Mouse (Mus musculus) small intestine, adult 2 months (tissue): Measurements from ENCODE around the gene Tpi1. TPM values are rescaled to one million over a fixed set of nuclear protein-coding genes. Genes with fewer than 3 reads are reported as not detected.

Experiments
- H3K27ac ChIP-seq: fragments of 200-500 bp; 2 replicates; pipeline ENCODE4 v1.5.1; 2012; ENCODE audit warnings: low read depth, low read length, control low read depth, inconsistent platforms; ENCODE audit not compliant: insufficient read depth
- H3K27me3 ChIP-seq: fragments of 200-500 bp; 2 replicates; pipeline ENCODE4 v1.6.1; 2012; ENCODE audit warnings: mild to moderate bottlenecking, moderate library complexity, low read length, inconsistent platforms; ENCODE audit not compliant: control insufficient read depth, insufficient read depth
- H3K36me3 ChIP-seq: fragments of 200-500 bp; 2 replicates; pipeline ENCODE4 v1.6.1; 2012; ENCODE audit warnings: mild to moderate bottlenecking, low read length, control low read depth, inconsistent platforms; ENCODE audit not compliant: control insufficient read depth, insufficient read depth
- H3K4me1 ChIP-seq: fragments of 200-500 bp; 2 replicates; pipeline ENCODE4 v1.6.1; 2012; ENCODE audit warnings: low read length, inconsistent platforms, mixed read lengths; ENCODE audit not compliant: control insufficient read depth, insufficient read depth, insufficient read length
- H3K4me3 ChIP-seq: fragments of 200-500 bp; 2 replicates; pipeline ENCODE4 v1.5.1; 2012; ENCODE audit warnings: low read depth, mild to moderate bottlenecking, control low read depth, inconsistent platforms, low read length, moderate library complexity
- CTCF ChIP-seq: fragments of 200-500 bp; IDR thresholded peaks from 2 replicates; pipeline ENCODE4 v1.5.1; 2012; ENCODE audit warnings: low read depth, mild to moderate bottlenecking, control low read depth, inconsistent platforms, low read length, moderate library complexity, mixed read lengths; ENCODE audit not compliant: insufficient replicate concordance, insufficient read length; ENCODE audit errors: extremely low read depth
- POLR2A ChIP-seq: fragments of 200-500 bp; IDR thresholded peaks from 2 replicates; pipeline ENCODE4 v1.6.1; 2012; ENCODE audit warnings: low read depth, mild to moderate bottlenecking, control low read depth, inconsistent platforms, low read length, moderate library complexity
- WGBS: fragments of 180-500 bp; shearing (Covaris S2); methylation state at CpG from one replicate; pipeline ENCODE4 v1.1.7; 2018; 5-methylcytosine and 5-hydroxymethylcytosine counted together
- polyA plus RNA-seq: library from polyadenylated mRNA; depleted of rRNA; stranded (reverse); fragments of >200 nt; gene quantifications from 2 replicates; pipeline ENCODE4 v1.2.3, GENCODE M21; 2012; rRNA removed

Gene Tpi1
- polyA plus RNA-seq, 1 experiment: 801 TPM

DNA sequence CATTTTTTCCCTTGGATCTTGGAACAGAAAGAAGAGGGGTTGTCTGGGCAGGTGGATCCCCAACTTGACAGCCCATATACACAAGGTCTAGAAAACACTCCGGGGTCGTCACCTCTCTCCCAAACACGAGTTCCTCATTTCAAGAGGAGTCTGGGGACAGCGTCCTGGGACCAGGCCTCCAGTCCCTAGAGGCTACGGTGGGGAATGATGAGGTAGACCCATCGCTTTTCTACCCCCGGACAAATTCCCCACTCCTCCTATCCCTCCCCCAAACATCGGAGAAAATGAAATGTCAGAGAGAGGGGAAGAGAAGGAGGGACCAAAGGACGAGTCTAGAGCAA is 45.4 kb downstream of the Tpi1 start:
- Histone ChIP-seq H3K27me3 (peaks cover 13% of the 10 kb centered on the region), H3K4me3 (peak overlapping the region; percentile 68), H3K4me1 (0 out of 2 replicates have a peak, but pooled peaks cover 3% of the 10 kb centered on the region), H3K27ac (no peak overlapping the region), H3K36me3 (no peaks in the 10 kb centered on the region)
- no peak for TF ChIP-seq POLR2A
- TF ChIP-seq CTCF: no peak
- WGBS: 19% methylated on average over 9 of the region's 9 CpGs

DNA sequence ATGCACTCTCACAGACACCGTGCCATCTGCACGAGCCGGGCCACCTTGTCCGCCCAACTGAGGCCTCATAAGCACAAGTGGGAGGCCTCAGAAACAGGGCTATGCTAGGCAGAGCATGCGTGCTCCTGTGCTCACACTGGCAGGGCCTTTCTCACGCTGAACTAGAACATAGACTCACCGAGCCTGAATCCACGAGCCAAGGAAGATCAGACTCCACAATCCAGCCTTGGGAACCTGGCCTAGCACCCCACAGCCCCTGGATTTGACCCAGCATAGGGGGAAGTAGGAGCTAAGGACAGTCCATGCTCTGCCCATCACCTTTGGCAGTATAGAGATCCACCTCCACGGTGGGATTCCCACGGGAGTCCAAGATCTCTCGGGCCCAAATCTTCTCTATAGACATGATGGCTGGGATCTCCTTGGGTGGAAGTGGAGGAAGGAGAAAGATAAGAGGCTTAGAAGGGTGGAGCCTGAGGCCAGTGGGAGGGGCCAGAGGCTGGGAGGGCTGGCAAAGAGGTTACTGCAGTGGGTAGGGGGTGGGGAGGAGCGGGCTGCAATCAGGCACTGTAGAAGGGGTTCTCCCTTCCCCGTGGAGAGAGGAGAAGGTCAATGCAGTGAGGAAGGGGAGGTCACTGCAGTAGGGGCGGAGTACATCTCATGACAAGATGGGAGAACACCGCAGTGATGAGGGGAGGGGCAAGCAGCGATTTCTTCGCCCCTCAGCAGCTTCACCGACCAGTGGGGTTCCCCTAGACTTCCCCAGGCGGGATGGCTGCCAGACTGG is 46.0 kb downstream of the Tpi1 start:
- Histone ChIP-seq H3K27ac (no peak overlapping the region), H3K36me3 (no peaks in the 10 kb centered on the region), H3K27me3 (peaks cover 13% of the 10 kb centered on the region), H3K4me1 (0 out of 2 replicates have a peak, but pooled peaks cover 3% of the 10 kb centered on the region), H3K4me3 (peak overlapping the region; percentile 68)
- WGBS: 51% methylated on average over 19 of the region's 19 CpGs
- TF ChIP-seq POLR2A: no peak
- no peak for TF ChIP-seq CTCF

DNA sequence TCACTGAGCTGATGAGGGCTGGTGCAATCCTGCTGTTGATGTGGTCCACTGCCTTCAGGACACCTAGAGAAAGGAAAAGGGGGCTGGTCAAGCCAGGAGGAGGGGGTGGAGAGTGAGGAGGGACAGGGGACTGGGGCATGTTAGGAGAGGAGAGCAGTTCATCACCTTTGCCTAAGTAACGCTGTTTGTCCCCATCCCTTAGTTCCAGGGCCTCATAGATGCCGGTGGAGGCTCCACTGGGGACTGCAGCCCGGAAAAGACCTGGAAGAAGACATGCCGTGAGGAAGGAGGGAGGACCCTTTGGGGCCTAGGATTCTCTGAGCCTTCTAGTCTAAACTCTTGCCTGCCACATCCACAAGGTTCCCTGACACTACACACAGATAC is 46.6 kb downstream of the Tpi1 start:
- no peaks in the 10 kb centered on the region for H3K36me3 ChIP-seq
- no peak overlapping the region for H3K4me3 ChIP-seq
- peaks cover 13% of the 10 kb centered on the region for H3K27me3 ChIP-seq
- 0 out of 2 replicates have a peak, but pooled peaks cover 3% of the 10 kb centered on the region for H3K4me1 ChIP-seq
- H3K27ac ChIP-seq: no peak overlapping the region
- WGBS: 78% methylated on average over 4 of the region's 4 CpGs
- TF ChIP-seq CTCF (no peak), POLR2A (no peak)

DNA sequence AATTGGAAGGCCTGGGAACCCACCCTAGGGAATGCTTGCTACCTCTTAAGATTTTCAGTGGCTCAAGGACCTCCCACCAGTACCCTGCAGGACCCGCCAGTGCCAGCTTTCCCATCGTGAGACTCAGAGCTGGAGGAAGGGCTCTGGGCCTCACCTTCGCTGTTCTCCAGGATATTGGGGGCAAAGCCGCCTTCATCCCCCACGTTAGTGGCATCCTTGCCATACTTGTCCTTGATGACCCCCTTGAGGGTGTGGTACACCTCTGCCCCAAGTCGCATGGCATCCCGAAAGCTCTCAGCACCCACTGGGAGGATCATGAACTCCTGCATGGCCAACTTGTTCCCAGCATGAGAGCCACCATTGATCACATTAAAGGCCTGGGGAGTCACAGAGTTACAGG is 48.1 kb downstream of the Tpi1 start:
- 89% methylated on average over 7 of the region's 7 CpGs for WGBS
- no peak overlapping the region for H3K4me3 ChIP-seq
- 0 out of 2 replicates have a peak, but pooled peaks cover 3% of the 10 kb centered on the region for H3K4me1 ChIP-seq
- no peak for TF ChIP-seq CTCF
- peaks cover 13% of the 10 kb centered on the region for H3K27me3 ChIP-seq
- no peaks in the 10 kb centered on the region for H3K36me3 ChIP-seq
- no peak overlapping the region for H3K27ac ChIP-seq

Other genes starting within 250 kb of the Tpi1 start
- gene C1rb, start 244.0 kb downstream of the Tpi1 start, polyA plus RNA-seq: not detected in 2 replicates
- not detected in 2 replicates for gene C1s2, start 178.2 kb downstream of the Tpi1 start, polyA plus RNA-seq
- gene Lpcat3, start 151.3 kb downstream of the Tpi1 start, polyA plus RNA-seq: 127 and 323 TPM in 2 replicates
- 26.8 and 34.9 TPM in 2 replicates for gene Emg1, start 102.1 kb downstream of the Tpi1 start, polyA plus RNA-seq
- 87.7 and 122 TPM in 2 replicates for gene Phb2, start 102.0 kb downstream of the Tpi1 start, polyA plus RNA-seq
- 23.0 and 41.0 TPM in 2 replicates for gene Ptpn6, start 75.6 kb downstream of the Tpi1 start, polyA plus RNA-seq
- 80.4 and 143 TPM in 2 replicates for gene Grcc10, start 72.9 kb downstream of the Tpi1 start, polyA plus RNA-seq
- gene Gm45234, start 58.3 kb downstream of the Tpi1 start, polyA plus RNA-seq: not detected in 2 replicates
- gene Atn1, start 57.8 kb downstream of the Tpi1 start, polyA plus RNA-seq: 42.8 and 92.6 TPM in 2 replicates
- 1.3 and 1.7 TPM in 2 replicates for gene Eno2, start 44.6 kb downstream of the Tpi1 start, polyA plus RNA-seq
- gene Lrrc23, start 34.6 kb downstream of the Tpi1 start, polyA plus RNA-seq: 0.14 and 0.41 TPM in 2 replicates
- 16.6 and 38.8 TPM in 2 replicates for gene Spsb2, start 5.6 kb downstream of the Tpi1 start, polyA plus RNA-seq
- 26.7 and 53.0 TPM in 2 replicates for gene Usp5, start 15.2 kb upstream of the Tpi1 start, polyA plus RNA-seq
- 32.2 and 52.9 TPM in 2 replicates for gene Cdca3, start 15.3 kb upstream of the Tpi1 start, polyA plus RNA-seq
- gene Gnb3, start 26.0 kb upstream of the Tpi1 start, polyA plus RNA-seq: 0.05 and 0.19 TPM in 2 replicates
- gene P3h3, start 43.5 kb upstream of the Tpi1 start, polyA plus RNA-seq: 8.1 and 8.7 TPM in 2 replicates
- gene Gpr162, start 49.7 kb upstream of the Tpi1 start, polyA plus RNA-seq: 1.2 and 1.7 TPM in 2 replicates
- gene Cd4, start 73.9 kb upstream of the Tpi1 start, polyA plus RNA-seq: 3.7 and 5.8 TPM in 2 replicates
- 4.5 and 7.0 TPM in 2 replicates for gene Lag3, start 97.4 kb upstream of the Tpi1 start, polyA plus RNA-seq
- gene Ptms, start 105.8 kb upstream of the Tpi1 start, polyA plus RNA-seq: 683 and 1,784 TPM in 2 replicates
- 212 and 412 TPM in 2 replicates for gene Mlf2, start 117.1 kb upstream of the Tpi1 start, polyA plus RNA-seq
- gene Cops7a, start 151.2 kb upstream of the Tpi1 start, polyA plus RNA-seq: 82.6 and 131 TPM in 2 replicates
- gene Pianp, start 182.4 kb upstream of the Tpi1 start, polyA plus RNA-seq: 2.8 and 5.0 TPM in 2 replicates
- gene Zfp384, start 194.8 kb upstream of the Tpi1 start, polyA plus RNA-seq: 28.6 and 57.0 TPM in 2 replicates
- 14.2 and 32.7 TPM in 2 replicates for gene Ing4, start 225.5 kb upstream of the Tpi1 start, polyA plus RNA-seq
- gene Acrbp, start 235.4 kb upstream of the Tpi1 start, polyA plus RNA-seq: 7.5 and 18.2 TPM in 2 replicates